Mouse (Mus musculus): ENCODE measurements around the gene Grrp1.

DNA sequence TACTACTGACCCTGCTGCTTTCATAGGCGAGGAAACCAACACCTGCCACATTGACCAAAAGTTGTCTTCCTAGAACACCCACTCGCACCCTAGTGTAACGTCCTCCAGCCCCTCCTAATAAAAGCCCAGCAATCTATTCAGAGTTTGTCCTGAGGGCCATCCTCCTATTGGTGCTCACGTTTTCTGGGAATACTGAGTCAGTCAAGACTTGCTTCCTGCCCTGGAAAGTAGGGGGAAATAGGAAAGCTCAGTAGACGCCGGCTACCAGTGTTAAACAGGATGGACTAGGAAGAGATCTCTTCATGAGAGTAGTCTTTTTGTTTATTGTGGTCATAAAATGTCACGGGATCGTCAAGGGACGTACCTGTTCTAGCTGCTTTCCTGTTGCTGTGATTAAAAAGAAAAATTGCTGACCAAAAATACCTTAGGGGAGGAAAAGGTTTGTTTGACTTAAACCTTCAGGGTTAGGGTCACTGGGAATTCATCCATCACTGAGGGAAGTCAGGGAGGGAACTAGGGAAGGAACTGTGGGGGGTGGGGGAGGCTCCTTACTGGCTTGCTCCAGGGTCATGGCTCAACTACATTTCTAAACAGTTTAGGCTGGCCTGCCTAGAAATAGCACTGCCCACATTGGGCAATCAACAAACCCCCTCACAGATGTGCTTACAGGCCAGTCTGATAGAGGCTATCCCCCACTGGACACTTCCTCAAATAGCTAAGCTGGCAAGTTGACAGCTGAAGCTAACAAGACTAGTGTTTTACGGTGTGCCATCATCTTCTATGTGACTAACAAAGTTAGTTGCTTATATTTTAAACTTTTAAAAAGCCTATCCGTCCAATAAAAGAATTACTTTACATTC is 34.7 kb upstream of the Grrp1 start:
- no peak for TF ChIP-seq POLR2A (IDR thresholded peaks at IDR 0.05; ENCODE audit: borderline replicate concordance, extremely low read depth, insufficient read depth, insufficient read length, poor library complexity, severe bottlenecking)
- TF ChIP-seq CTCF (IDR thresholded peaks at IDR 0.05; ENCODE audit: borderline replicate concordance, extremely low read depth, insufficient read depth, insufficient read length) = no peak
